Mouse (Mus musculus) cerebellum, postnatal 25 days (tissue): ENCODE data around the gene Tbcel.

Source experiments
- DNase-seq, 2 experiments: peaks; one replicate each; pipeline ENCODE4 v3.0.0; 2021; ENCODE audit warnings: mixed read lengths in 2 of 2

Gene Tbcel

DNA sequence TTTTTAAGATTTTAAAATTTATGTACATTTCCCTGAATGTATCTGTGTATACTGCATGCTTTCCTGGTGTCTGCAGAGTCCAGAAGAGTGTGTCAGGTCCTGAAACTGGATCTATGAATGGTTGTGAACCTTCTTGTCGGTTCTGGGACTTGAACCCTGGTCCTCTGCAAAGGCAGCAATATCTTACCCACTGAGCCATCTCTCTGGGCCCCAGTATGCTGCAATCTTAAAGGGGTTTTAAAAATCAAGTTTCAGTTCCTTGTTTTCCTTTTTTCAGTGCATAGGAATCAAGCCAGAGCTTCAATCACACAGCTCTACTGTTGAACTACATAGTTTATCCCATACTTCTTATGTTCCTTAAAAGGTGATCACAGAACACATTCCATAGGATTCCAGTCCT is 24.7 kb downstream of the Tbcel start:
- no peak for DNase-seq

GRCm38 (mm10) chr9:42476166-42476565 is 31.4 kb downstream of the Tbcel start:
- DNase-seq = no peak

DNA sequence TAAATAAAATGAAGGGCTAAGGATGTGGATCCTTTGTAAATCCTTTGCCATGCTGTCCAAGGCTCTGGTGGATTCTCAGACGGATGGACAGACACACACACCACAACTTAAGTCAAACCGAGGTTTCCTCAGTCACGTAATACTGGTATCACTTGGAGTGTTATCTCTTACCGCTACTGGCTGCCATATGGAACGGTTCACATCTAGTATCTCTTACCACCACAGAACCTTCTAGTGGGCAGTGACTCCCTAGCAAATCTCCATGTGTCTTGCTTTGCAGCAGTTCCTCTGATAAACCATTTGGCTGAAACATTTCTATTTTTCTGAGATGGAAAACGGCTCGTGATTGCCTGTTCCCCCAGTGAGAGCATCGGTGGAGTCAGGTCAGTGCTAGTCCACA is 33.4 kb downstream of the Tbcel start:
- DNase-seq = no peak

GRCm38 (mm10) chr9:42471921-42472747 is 35.5 kb downstream of the Tbcel start:
- DNase-seq = peak; percentile 91 to 96

- no peak for DNase-seq
Measured at GRCm38 (mm10) chr9:42471214-42471613, 36.4 kb downstream of the Tbcel start.

DNA sequence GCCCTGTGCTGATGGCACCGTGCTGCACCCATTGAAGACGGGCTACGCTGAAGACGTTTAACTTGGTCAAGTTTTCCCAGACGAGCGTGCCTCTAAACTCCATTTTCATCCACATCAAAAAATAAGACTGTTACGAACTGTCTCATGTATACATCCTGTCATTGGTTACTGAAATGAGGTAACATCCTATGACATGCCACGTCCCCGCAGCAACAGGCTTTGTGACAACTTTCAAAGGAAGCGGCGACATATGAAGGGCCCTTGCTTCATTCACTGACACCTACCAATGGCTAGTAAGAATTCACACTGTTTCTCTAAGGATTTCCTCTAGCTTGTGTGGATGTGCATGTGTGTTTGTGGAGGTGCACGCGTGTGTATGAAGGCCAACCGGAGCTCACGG is 38.3 kb downstream of the Tbcel start:
- DNase-seq = no peak

- DNase-seq = no peak
Measured at GRCm38 (mm10) chr9:42468360-42468759, 39.2 kb downstream of the Tbcel start.

GRCm38 (mm10) chr9:42467116-42467815 is 40.3 kb downstream of the Tbcel start:
- DNase-seq = no peak

- no peak for DNase-seq
Measured at GRCm38 (mm10) chr9:42465661-42466091, 41.9 kb downstream of the Tbcel start.

GRCm38 (mm10) chr9:42464181-42464580 is 43.4 kb downstream of the Tbcel start:
- no peak for DNase-seq

DNA sequence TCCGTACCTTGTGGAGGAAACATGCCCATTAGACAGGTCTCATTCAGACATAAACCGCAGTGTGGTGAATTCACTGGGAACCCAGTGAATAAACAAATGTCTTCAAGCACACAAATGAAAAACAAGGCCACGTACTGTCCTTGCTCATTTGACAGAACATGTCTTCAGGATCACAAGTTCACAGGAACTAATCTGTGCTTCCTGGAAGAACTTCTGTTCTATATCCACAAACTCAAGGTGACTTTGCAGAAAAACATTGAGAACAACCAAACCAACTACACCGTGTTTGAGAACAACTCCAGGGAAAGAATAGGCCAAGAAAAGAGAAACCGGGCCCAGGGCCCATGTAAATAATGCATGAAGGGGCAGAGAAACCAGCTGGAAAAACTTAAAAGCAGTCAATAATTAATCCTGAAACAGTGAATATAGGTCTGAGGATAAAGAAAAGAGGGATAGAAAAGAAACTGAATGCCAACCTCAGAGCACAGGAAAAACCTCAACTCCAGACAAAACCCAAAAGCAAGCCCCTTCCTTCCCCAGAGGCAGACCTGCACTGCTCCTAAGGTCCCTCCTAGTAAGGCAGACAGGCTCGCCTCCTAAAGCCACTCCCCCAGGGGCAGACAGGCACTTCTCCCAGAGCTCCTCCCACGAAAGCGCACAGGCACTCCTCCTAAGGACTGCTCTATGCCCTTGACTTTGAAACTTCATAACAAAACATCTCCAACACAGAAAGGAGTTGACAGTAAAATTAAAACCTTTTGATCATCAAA is 44.2 kb downstream of the Tbcel start:
- no peak for DNase-seq

DNA sequence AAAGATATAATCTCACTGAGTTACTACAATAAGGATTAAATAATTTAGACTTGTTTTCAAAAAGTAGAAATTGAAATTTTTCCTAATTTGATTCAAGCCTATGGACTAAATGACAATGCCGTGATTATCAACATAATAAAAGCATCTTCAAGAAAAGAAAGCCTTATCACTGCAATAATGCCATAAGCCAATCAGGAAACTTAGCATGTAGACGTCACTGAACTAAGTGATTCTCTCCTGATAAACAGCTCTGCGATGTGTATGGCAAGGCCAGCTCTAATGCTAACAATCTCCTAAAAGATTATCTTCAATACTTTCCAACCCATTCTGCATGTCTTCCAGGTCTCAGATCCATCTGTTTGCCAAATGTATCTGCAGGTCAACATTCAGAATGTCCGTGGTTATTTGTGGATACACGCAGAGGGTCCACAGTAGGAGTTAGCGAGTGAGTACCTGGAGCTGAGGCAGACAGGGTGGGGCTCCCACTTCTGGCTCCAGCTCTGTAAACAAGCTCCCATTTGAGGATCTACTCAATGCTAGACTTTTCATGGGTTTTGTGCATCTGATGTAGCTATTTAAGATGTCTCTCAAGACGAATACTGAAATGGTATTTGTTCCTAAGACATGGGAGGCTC is 44.9 kb downstream of the Tbcel start:
- DNase-seq = no peak

DNA sequence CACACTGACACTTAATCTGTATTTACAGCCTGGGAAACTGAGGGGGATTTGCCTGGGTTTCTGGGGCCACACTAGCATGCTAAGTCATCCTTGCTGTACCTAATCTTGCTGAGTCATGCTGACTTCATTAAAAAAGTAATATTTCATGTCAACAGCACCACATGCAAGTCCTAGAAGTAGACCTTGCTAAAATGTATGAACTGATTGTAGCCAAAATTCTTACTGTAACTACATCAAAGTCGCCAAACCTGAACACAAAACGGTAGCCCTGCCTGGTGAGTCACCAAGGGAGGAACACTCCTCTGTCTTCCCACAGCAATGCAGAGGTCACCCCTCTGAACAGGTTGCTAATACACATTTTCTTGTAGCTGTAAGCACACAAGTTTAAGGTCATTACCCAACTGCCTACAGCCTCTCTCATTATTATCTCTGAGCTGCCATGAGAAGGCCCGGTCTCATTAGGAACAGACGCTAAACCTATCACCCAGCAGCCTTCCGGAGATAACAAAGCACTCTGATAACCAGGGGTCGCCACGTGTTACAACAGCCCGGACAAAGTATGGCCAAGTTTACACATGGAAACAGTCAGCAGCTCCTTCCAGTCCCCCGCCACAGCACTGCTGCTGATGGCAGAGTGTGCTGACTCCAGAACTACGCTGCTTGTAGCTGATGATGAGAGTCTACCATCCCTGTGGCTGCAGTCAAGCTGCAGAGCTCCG is 46.1 kb downstream of the Tbcel start:
- DNase-seq = no peak

DNA sequence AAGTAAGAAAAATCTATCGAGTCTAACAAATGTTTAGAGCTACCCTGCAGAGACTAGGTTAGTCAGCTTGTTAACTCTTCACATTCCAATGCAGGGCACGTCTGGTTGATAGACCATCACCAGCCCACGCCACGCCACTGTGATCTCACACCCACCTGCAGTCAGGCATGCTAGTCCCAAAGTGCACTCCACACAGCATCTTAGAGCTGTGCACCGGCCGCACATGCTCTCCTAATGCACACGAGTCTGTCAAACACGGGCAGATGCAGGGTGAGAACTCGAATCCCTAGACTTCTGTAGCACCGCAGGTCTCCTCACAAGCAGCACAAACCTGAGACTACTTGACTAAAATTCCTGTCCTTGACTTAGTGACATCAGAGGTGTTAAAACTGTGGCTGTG is 47.3 kb downstream of the Tbcel start:
- no peak for DNase-seq

GRCm38 (mm10) chr9:42459736-42460135 is 47.9 kb downstream of the Tbcel start:
- peak in 1 of 2 experiments; percentile 46 for DNase-seq

DNA sequence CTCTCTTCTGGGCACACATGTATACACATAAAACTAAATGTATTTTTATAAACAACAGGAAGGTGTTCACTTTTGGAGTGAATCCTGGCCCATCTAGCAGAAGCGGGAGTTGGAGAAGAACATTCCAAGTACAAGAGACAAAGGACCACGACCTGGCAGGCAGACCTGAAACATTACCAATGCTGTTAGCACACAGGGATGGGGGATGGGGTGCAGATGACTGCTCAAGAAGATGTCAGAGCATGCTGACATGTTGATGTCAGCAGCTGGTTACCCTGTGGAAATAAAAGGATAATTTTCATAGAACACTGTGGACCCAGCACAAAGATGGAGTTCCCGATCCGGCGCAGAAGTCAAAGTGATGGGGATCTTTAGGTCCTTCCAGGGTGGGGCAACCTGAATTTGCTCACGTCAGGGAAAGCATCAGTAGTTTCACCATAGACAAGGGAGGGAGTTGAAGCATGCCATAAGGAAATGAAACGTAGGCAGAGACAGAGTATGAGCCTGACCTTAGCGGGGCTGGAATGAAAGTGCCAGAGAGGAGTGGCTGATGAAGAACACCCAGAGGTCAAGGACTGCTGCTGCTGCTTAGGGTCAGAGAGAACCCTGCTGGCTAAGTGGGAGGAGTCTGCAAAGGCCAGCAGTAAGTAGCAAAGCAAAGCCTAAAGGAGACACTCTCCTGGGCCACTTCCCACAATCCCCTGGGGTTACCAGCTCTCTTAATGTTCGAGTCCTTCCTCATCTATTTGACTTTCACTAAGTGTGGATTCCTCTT is 48.7 kb downstream of the Tbcel start:
- DNase-seq = no peak

DNA sequence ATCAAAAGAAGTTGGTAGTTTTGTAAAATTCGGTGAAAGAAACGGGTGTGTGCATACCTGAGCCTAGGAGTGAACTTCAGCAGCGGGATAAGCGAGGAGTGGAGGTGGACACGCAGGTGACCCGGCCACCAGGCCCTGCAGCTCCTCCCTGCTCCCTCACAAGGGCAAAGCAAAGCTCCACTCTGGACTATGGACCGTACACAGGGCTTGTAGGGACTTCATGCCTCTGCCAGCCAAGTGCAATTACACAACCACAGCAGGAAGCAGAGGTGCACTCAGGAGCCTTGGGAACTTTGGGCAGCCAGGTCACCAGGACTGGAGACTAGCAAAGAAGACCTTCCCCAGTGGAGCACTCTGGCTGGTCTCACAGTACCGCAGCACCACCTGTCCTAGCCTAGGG is 50.1 kb downstream of the Tbcel start:
- no peak for DNase-seq

DNA sequence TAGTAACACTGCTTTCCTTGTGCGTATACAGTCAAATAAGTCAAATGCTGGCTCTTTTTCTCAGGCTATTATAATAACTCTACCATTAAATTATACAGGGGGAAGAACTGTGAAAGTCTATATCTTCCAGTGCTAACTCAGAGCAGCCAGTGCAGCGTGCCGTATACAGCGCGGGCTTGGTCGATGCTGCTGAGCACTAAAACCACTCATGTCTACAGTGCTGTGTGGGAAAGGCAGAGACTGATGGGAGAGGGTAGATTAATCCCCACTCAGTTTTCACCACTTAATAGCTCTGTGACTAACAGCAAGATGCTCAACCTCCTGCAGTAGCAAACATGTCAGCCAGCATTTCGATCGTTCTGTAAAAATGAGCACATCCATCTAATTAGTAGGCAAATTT is 53.2 kb downstream of the Tbcel start:
- no peak for DNase-seq

GRCm38 (mm10) chr9:42449043-42449442 is 58.6 kb downstream of the Tbcel start:
- DNase-seq = no peak

GRCm38 (mm10) chr9:42442100-42442499 is 65.5 kb downstream of the Tbcel start:
- no peak for DNase-seq

DNA sequence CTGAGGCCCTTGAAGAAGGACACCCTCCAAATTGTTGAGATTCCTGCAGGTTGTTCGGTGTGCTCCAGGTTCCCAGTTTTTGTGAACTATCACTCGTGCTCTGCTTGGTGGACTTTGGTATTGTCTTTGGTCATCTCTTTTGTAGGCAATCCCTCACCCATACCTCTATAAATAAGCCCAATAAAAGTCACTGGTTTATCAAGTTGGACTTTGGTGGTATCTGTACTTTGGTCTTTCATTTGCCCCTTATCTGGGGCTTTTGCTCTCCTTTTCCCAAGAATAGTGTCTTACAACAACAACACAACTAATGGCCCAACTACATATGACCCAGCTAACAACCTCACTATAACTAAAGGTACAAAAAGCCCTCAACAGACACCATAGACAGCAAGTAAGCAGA is 66.4 kb downstream of the Tbcel start:
- DNase-seq = no peak

GRCm38 (mm10) chr9:42439446-42439845 is 68.2 kb downstream of the Tbcel start:
- no peak for DNase-seq
